Mouse (Mus musculus) forebrain, embryonic 12.5 days (tissue): ENCODE results near the gene Cyb5r2. TPM values are rescaled to one million over a fixed set of nuclear protein-coding genes. Genes with fewer than 3 reads are reported as not detected.
A peak's percentile ranks its signal among the peaks of the same experiment; 100 is the strongest.

Source experiments
- ATAC-seq: fragments of 200-750 bp; cut with Nextera tagmentation; 2 replicates; pipeline ENCODE4 v1.8.0; 2017; ENCODE audit warnings: moderate TSS enrichment; ENCODE audit not compliant: low FRiP score
- H3K27ac ChIP-seq: fragments of 300-500 bp; sonication (generic); 2 replicates; pipeline ENCODE4 v1.5.1; 2016; ENCODE audit warnings: mild to moderate bottlenecking
- H3K27me3 ChIP-seq: fragments of 300-500 bp; sonication (generic); 2 replicates; pipeline ENCODE4 v1.6.1; 2016; ENCODE audit warnings: mild to moderate bottlenecking
- H3K36me3 ChIP-seq: fragments of 300-500 bp; sonication (generic); replicated peaks from 2 replicates; pipeline ENCODE4 v1.6.1; 2016; ENCODE audit warnings: mild to moderate bottlenecking
- H3K4me1 ChIP-seq: fragments of 300-500 bp; sonication (generic); 2 replicates; pipeline ENCODE4 v1.6.1; 2016
- H3K4me2 ChIP-seq: fragments of 300-500 bp; sonication (generic); 2 replicates; pipeline ENCODE4 v1.6.1; 2016; ENCODE audit warnings: mild to moderate bottlenecking, moderate library complexity
- H3K4me3 ChIP-seq: fragments of 300-500 bp; sonication (generic); replicated peaks from 2 replicates; pipeline ENCODE4 v1.5.1; 2016; ENCODE audit warnings: mild to moderate bottlenecking
- H3K9ac ChIP-seq: fragments of 300-500 bp; sonication (generic); 2 replicates; pipeline ENCODE4 v1.6.1; 2016; ENCODE audit warnings: mild to moderate bottlenecking
- H3K9me3 ChIP-seq: fragments of 300-500 bp; sonication (generic); 2 replicates; pipeline ENCODE4 v1.6.1; 2016
- WGBS: fragments of 180-500 bp; shearing (Covaris S2); methylation state at CpG from one replicate; pipeline ENCODE4 v1.1.7; 2016; 5-methylcytosine and 5-hydroxymethylcytosine counted together
- polyA plus RNA-seq: library from polyadenylated mRNA; unstranded; fragments of >200 nt; fragmentation: Nextera tagmentation; extraction: Ambion mirVana; gene quantifications from 2 replicates; pipeline ENCODE4 v1.2.1, GENCODE M21; 2016

Cyb5r2 gene
- polyA plus RNA-seq, 1 experiment from 2014 or later, result not detected

- Histone ChIP-seq H3K4me2 (no peak overlapping the region), H3K27me3 (no peaks in the 10 kb centered on the region), H3K9me3 (no peaks in the 10 kb centered on the region), H3K4me1 (no peaks in the 10 kb centered on the region), H3K36me3 (no peaks in the 10 kb centered on the region), H3K9ac (no peak overlapping the region), H3K4me3 (no peak overlapping the region), H3K27ac (no peak overlapping the region)
- no peak for ATAC-seq
- 90% methylated on average over 5 of the region's 5 CpGs for WGBS
Measured at GRCm38 (mm10) chr7:107714067-107714466, 43.8 kb downstream of the Cyb5r2 start.

DNA sequence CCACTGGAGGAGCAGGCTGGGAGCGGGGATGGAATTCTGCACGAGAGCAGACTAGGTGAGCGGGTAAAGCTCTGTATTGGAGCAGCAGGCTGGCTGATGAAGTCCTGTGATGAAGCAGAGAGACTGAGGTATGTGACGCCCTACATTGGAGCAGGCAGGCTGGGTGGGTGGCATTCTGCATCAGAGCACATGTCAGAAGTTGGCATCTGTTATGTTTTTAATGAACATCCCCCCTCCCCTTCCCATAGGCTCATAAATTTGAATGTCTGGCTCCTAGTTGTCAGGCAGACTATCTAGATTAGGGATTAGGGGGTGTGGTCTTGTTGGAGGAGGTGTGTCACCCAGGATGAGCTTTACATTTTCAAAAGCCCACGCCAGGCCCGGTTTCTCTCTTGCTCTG lies 45.1 kb downstream of the Cyb5r2 start:
- no peak overlapping the region for H3K4me2 ChIP-seq
- no peaks in the 10 kb centered on the region for H3K36me3 ChIP-seq
- H3K27me3 ChIP-seq, result no peaks in the 10 kb centered on the region
- H3K4me1 ChIP-seq, result peaks cover 8% of the 10 kb centered on the region
- ATAC-seq, result no peak
- H3K9me3 ChIP-seq, result no peaks in the 10 kb centered on the region
- no peak overlapping the region for H3K4me3 ChIP-seq
- WGBS, result 78% methylated on average over 6 of the region's 6 CpGs
- H3K9ac ChIP-seq, result no peak overlapping the region
- no peak overlapping the region for H3K27ac ChIP-seq

GRCm38 (mm10) chr7:107708491-107709112 lies 49.2 kb downstream of the Cyb5r2 start:
- no peaks in the 10 kb centered on the region for H3K36me3 ChIP-seq
- no peak overlapping the region for H3K9ac ChIP-seq
- no peaks in the 10 kb centered on the region for H3K9me3 ChIP-seq
- peak; percentile 93 for ATAC-seq
- no peak overlapping the region for H3K27ac ChIP-seq
- no peaks in the 10 kb centered on the region for H3K27me3 ChIP-seq
- WGBS, result under 1% methylated on average over 10 of the region's 10 CpGs
- peak overlapping the region; percentile 43 for H3K4me2 ChIP-seq
- peak overlapping the region; percentile 14 for H3K4me3 ChIP-seq
- H3K4me1 ChIP-seq, result peaks cover 8% of the 10 kb centered on the region

DNA sequence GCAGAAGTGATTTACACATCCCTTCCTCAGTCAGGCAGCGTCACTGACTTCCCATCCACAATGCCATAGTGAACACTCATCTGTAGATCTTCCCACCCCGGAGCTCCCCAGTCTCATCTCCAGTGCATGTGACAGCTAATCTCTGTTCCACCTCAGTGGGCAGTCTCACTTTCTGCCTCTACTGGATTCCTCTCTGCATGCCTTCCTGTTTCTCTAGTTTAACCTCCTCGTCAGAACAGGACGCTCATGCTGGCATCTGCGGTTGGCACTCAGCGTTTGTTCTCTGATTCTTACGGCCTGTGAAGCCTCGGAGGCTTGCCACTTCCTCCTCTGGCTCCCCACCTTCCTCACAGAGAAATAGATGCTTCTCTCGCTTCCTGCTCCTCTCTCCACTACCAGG lies 50.2 kb downstream of the Cyb5r2 start:
- H3K9ac ChIP-seq, result no peak overlapping the region
- peaks cover 8% of the 10 kb centered on the region for H3K4me1 ChIP-seq
- WGBS, result 77% methylated on average over 9 of the region's 9 CpGs
- no peak overlapping the region for H3K27ac ChIP-seq
- H3K36me3 ChIP-seq, result no peaks in the 10 kb centered on the region
- no peak overlapping the region for H3K4me2 ChIP-seq
- ATAC-seq, result no peak
- H3K4me3 ChIP-seq, result no peak overlapping the region
- no peaks in the 10 kb centered on the region for H3K9me3 ChIP-seq
- no peaks in the 10 kb centered on the region for H3K27me3 ChIP-seq

GRCm38 (mm10) chr7:107705941-107706340 lies 51.9 kb downstream of the Cyb5r2 start:
- WGBS, result 75% methylated on average over 5 of the region's 5 CpGs
- no peak overlapping the region for H3K9ac ChIP-seq
- H3K27ac ChIP-seq, result no peak overlapping the region
- no peaks in the 10 kb centered on the region for H3K27me3 ChIP-seq
- H3K4me3 ChIP-seq, result no peak overlapping the region
- no peaks in the 10 kb centered on the region for H3K36me3 ChIP-seq
- peaks cover 8% of the 10 kb centered on the region for H3K4me1 ChIP-seq
- no peak overlapping the region for H3K4me2 ChIP-seq
- no peak for ATAC-seq
- H3K9me3 ChIP-seq, result no peaks in the 10 kb centered on the region

DNA sequence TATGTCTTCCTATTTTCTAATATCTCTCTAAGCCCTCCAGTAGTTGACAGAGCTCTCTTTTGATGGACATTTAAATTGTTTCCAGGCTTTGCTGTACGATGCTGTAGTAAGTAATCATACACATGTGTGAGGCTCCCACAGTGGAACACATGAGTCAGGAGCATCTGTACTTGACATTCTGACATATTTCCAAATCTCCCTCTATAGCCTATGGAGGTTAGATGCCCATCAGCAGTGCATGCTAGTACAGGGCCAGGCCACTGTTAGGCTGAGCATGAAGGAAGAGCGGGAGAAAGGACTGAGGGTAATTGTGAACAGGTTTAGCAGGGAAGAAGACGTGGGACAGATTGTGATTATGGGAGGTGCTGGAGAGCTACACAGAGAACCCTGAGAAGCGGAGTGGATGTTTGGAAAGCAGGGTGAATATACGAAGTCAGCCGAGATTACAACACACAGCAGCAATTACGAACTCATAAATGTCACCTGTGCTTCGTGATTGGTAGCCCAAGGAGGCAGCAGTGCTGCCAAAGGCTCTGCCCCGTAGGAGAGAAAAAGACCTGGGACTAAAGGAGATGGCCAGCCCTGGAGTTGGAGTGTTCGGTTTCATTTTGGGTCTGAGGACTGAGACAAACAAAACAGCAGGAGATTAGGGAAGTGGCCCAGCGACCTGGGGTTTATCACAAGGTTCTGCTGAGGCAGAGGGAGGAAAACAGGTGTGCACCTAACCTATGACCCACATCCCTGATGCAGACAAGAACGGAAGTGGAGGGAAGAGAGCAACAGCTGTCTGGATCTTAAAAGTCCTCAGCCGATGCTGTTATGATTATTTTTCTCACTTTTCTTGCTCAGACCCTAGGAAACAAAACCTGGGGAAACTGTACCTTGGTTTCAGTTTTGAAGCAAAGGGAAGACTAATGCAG lies 55.1 kb downstream of the Cyb5r2 start:
- no peak overlapping the region for H3K27ac ChIP-seq
- H3K36me3 ChIP-seq, result no peaks in the 10 kb centered on the region
- no peak overlapping the region for H3K9ac ChIP-seq
- no peaks in the 10 kb centered on the region for H3K27me3 ChIP-seq
- WGBS, result 68% methylated on average over 13 of the region's 13 CpGs
- no peaks in the 10 kb centered on the region for H3K9me3 ChIP-seq
- H3K4me2 ChIP-seq, result no peak overlapping the region
- no peaks in the 10 kb centered on the region for H3K4me1 ChIP-seq
- no peak overlapping the region for H3K4me3 ChIP-seq
- ATAC-seq, result no peak

DNA sequence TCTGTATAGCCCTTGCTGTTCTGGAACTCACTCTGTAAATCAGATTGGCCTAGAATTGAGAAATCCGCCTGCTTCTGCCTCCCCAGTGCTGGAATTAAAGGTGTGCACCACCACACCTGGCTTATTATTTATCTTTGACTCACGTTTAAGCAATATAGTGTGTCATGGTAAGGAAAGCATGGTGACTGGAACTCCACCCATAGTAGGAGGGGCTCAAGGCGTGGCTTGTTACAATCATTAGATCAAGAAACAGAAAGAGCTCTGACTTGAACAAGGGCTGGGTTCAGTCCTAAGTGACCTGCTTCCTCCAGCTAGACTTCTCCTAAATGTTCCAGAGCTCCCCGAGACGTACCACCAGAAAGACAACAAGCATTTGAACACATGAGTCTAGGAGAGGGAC lies 57.2 kb downstream of the Cyb5r2 start:
- no peak for ATAC-seq
- Histone ChIP-seq H3K27ac (no peak overlapping the region), H3K4me2 (no peak overlapping the region), H3K4me1 (no peaks in the 10 kb centered on the region), H3K4me3 (no peak overlapping the region), H3K9me3 (no peaks in the 10 kb centered on the region), H3K27me3 (no peaks in the 10 kb centered on the region), H3K36me3 (no peaks in the 10 kb centered on the region), H3K9ac (no peak overlapping the region)
- WGBS, result 85% methylated on average over 5 of the region's 5 CpGs

- Histone ChIP-seq H3K4me1 (peaks cover under 1% of the 10 kb centered on the region; the same call in 1 of the 2 replicates), H3K9ac (no peak overlapping the region), H3K9me3 (no peaks in the 10 kb centered on the region), H3K4me2 (no peak overlapping the region), H3K36me3 (no peaks in the 10 kb centered on the region), H3K27ac (no peak overlapping the region), H3K4me3 (no peak overlapping the region), H3K27me3 (no peaks in the 10 kb centered on the region)
- ATAC-seq, result no peak
- 82% methylated on average over 1 of the region's 1 CpGs for WGBS
Measured at GRCm38 (mm10) chr7:107699926-107700325, 57.9 kb downstream of the Cyb5r2 start.

Other genes with a start within 250 kb of the Cyb5r2 start
- gene Olfml1, start 190.6 kb downstream of the Cyb5r2 start, polyA plus RNA-seq, result 4.1 and 5.7 TPM in 2 replicates
- gene Ppfibp2, start 162.8 kb downstream of the Cyb5r2 start, polyA plus RNA-seq, result 2.0 and 2.7 TPM in 2 replicates
- gene 5330417H12Rik, start 132.9 kb downstream of the Cyb5r2 start, polyA plus RNA-seq, result not detected in 2 replicates
- not detected in 2 replicates for gene Ovch2, start 43.2 kb upstream of the Cyb5r2 start, polyA plus RNA-seq
- gene Olfr467, start 54.2 kb upstream of the Cyb5r2 start, polyA plus RNA-seq, result not detected in 2 replicates
- gene Olfr469, start 67.5 kb upstream of the Cyb5r2 start, polyA plus RNA-seq, result not detected in 2 replicates
- gene Olfr470, start 89.5 kb upstream of the Cyb5r2 start, polyA plus RNA-seq, result not detected in 2 replicates
- not detected in 2 replicates for gene Olfr472, start 139.9 kb upstream of the Cyb5r2 start, polyA plus RNA-seq
- gene Olfr473, start 172.4 kb upstream of the Cyb5r2 start, polyA plus RNA-seq, result not detected in 2 replicates
- not detected in 2 replicates for gene Olfr474, start 196.6 kb upstream of the Cyb5r2 start, polyA plus RNA-seq
- gene Olfr476, start 206.8 kb upstream of the Cyb5r2 start, polyA plus RNA-seq, result not detected in 2 replicates
- not detected in 2 replicates for gene Olfr477, start 228.7 kb upstream of the Cyb5r2 start, polyA plus RNA-seq